Mouse (Mus musculus) liver, postnatal 0 days (tissue): ENCODE results near the gene Tprg. TPM values are rescaled to one million over a fixed set of nuclear protein-coding genes. Genes with fewer than 3 reads are reported as not detected.

ENCODE experiments used
- ATAC-seq: fragments of 200-750 bp; cut with Nextera tagmentation; 2 replicates; pipeline ENCODE4 v1.8.0; 2017; ENCODE audit warnings: mild to moderate bottlenecking, moderate library complexity
- DNase-seq: peaks from one replicate; pipeline ENCODE4 v3.0.0-alpha.2; 2016
- H3K27ac ChIP-seq: fragments of 300-500 bp; sonication (generic); 2 replicates; pipeline ENCODE4 v1.5.1; 2014; ENCODE audit warnings: antibody characterized with exemption, moderate library complexity, mild to moderate bottlenecking, low read depth
- H3K27me3 ChIP-seq: fragments of 300-500 bp; sonication (generic); 2 replicates; pipeline ENCODE4 v1.6.1; 2014; ENCODE audit warnings: low read length, control low read depth, mixed read lengths; ENCODE audit not compliant: insufficient read depth
- H3K36me3 ChIP-seq: fragments of 300-500 bp; sonication (generic); replicated peaks from 2 replicates; pipeline ENCODE4 v1.6.1; 2014; ENCODE audit warnings: mild to moderate bottlenecking, control low read depth, low read length, moderate library complexity, mixed read lengths; ENCODE audit not compliant: insufficient read depth
- H3K4me1 ChIP-seq: fragments of 300-500 bp; sonication (generic); 2 replicates; pipeline ENCODE4 v1.6.1; 2014; ENCODE audit warnings: antibody characterized with exemption, mild to moderate bottlenecking, control low read depth; ENCODE audit not compliant: insufficient read depth
- H3K4me2 ChIP-seq: fragments of 300-500 bp; sonication (generic); 2 replicates; pipeline ENCODE4 v1.6.1; 2014; ENCODE audit warnings: low read depth, mild to moderate bottlenecking, low read length, moderate library complexity, mixed read lengths
- H3K4me3 ChIP-seq: fragments of 300-500 bp; sonication (generic); 2 replicates; pipeline ENCODE4 v1.5.1; 2014; ENCODE audit warnings: low read depth, low read length
- H3K9ac ChIP-seq: fragments of 300-500 bp; sonication (generic); replicated peaks from 2 replicates; pipeline ENCODE4 v1.6.1; 2014; ENCODE audit warnings: mild to moderate bottlenecking, moderate library complexity
- H3K9me3 ChIP-seq: fragments of 300-500 bp; sonication (generic); 2 replicates; pipeline ENCODE4 v1.6.1; 2016; ENCODE audit warnings: mild to moderate bottlenecking, control low read depth, low read length, mixed read lengths
- CTCF ChIP-seq: sonication (generic); IDR thresholded peaks from 2 replicates; pipeline ENCODE4 v1.5.1; 2016; ENCODE audit warnings: antibody characterized with exemption, low read depth
- EP300 ChIP-seq: IDR thresholded peaks from 2 replicates; pipeline ENCODE4 v1.6.1; 2016; ENCODE audit warnings: antibody characterized with exemption, low read depth, mild to moderate bottlenecking
- whole genome bisulfite sequencing: fragments of 180-500 bp; shearing (Covaris S2); extraction: QIAGEN DNeasy Blood & Tissue Kit; methylation state at CpG from one replicate; pipeline ENCODE4 v1.1.7; 2014; ENCODE audit not compliant: insufficient replicate concordance; 5-methylcytosine and 5-hydroxymethylcytosine counted together
- polyA plus RNA-seq: library from polyadenylated mRNA; unstranded; fragments of >200 nt; fragmentation: Nextera tagmentation; extraction: Ambion mirVana; gene quantifications from 2 replicates; pipeline ENCODE4 v1.2.1, GENCODE M21; 2015

The Tprg gene
- polyA plus RNA-seq, 1 experiment from 2014 or later: not detected

GRCm38 (mm10) chr16:25413885-25414284, 127.3 kb downstream of the Tprg start:
- TF ChIP-seq CTCF (no peak), EP300 (no peak)
- no peak for ATAC-seq
- H3K4me2 ChIP-seq: no peak overlapping the region
- H3K9ac ChIP-seq: no peak overlapping the region
- H3K4me3 ChIP-seq: no peak overlapping the region
- no peaks in the 10 kb centered on the region for H3K4me1 ChIP-seq
- H3K9me3 ChIP-seq: no peaks in the 10 kb centered on the region
- 81% methylated on average over 1 of the region's 1 CpGs for WGBS
- no peak for DNase-seq
- no peaks in the 10 kb centered on the region for H3K27me3 ChIP-seq
- H3K36me3 ChIP-seq: no peaks in the 10 kb centered on the region
- H3K27ac ChIP-seq: no peak overlapping the region

- no peaks in the 10 kb centered on the region for H3K36me3 ChIP-seq
- no peaks in the 10 kb centered on the region for H3K4me1 ChIP-seq
- H3K9ac ChIP-seq: no peak overlapping the region
- H3K27me3 ChIP-seq: no peaks in the 10 kb centered on the region
- no peak for DNase-seq
- no peak overlapping the region for H3K27ac ChIP-seq
- no peak for TF ChIP-seq EP300
- TF ChIP-seq CTCF: no peak
- no peak for ATAC-seq
- no peak overlapping the region for H3K4me3 ChIP-seq
- H3K4me2 ChIP-seq: no peak overlapping the region
- no peaks in the 10 kb centered on the region for H3K9me3 ChIP-seq
Measured at GRCm38 (mm10) chr16:25415186-25415585, 128.6 kb downstream of the Tprg start.

GRCm38 (mm10) chr16:25417875-25418630, 131.4 kb downstream of the Tprg start:
- Histone ChIP-seq H3K27me3 (no peaks in the 10 kb centered on the region), H3K36me3 (no peaks in the 10 kb centered on the region), H3K27ac (no peak overlapping the region), H3K9ac (no peak overlapping the region), H3K4me2 (no peak overlapping the region), H3K9me3 (no peaks in the 10 kb centered on the region), H3K4me1 (no peaks in the 10 kb centered on the region), H3K4me3 (no peak overlapping the region)
- TF ChIP-seq CTCF (no peak), EP300 (no peak)
- WGBS: 45% methylated on average over 11 of the region's 11 CpGs
- ATAC-seq (no peak), DNase-seq (no peak)

- Histone ChIP-seq H3K9ac (no peak overlapping the region), H3K36me3 (no peaks in the 10 kb centered on the region), H3K4me1 (peaks cover 2% of the 10 kb centered on the region; the same call in 1 of the 2 replicates), H3K4me3 (no peak overlapping the region), H3K27ac (no peak overlapping the region), H3K27me3 (no peaks in the 10 kb centered on the region), H3K4me2 (no peak overlapping the region), H3K9me3 (no peaks in the 10 kb centered on the region)
- ATAC-seq: no peak
- TF ChIP-seq CTCF (no peak), EP300 (no peak)
- WGBS: 71% methylated on average over 4 of the region's 4 CpGs
- no peak for DNase-seq
Measured at GRCm38 (mm10) chr16:25422997-25423396, 136.4 kb downstream of the Tprg start.

- no peak overlapping the region for H3K27ac ChIP-seq
- H3K9me3 ChIP-seq: no peaks in the 10 kb centered on the region
- no peak overlapping the region for H3K9ac ChIP-seq
- 43% methylated on average over 4 of the region's 4 CpGs for WGBS
- no peaks in the 10 kb centered on the region for H3K36me3 ChIP-seq
- DNase-seq (no peak), ATAC-seq (no peak)
- TF ChIP-seq CTCF (no peak), EP300 (no peak)
- H3K27me3 ChIP-seq: no peaks in the 10 kb centered on the region
- H3K4me3 ChIP-seq: no peak overlapping the region
- H3K4me2 ChIP-seq: no peak overlapping the region
- H3K4me1 ChIP-seq: peaks cover 2% of the 10 kb centered on the region; the same call in 1 of the 2 replicates
Measured at GRCm38 (mm10) chr16:25424001-25424400, 137.4 kb downstream of the Tprg start.

GRCm38 (mm10) chr16:25424915-25425314, 138.3 kb downstream of the Tprg start:
- DNase-seq (no peak), ATAC-seq (no peak)
- Histone ChIP-seq H3K9ac (no peak overlapping the region), H3K4me3 (no peak overlapping the region), H3K27ac (no peak overlapping the region), H3K4me1 (peaks cover 2% of the 10 kb centered on the region; the same call in 1 of the 2 replicates), H3K27me3 (no peaks in the 10 kb centered on the region), H3K4me2 (no peak overlapping the region), H3K36me3 (no peaks in the 10 kb centered on the region), H3K9me3 (no peaks in the 10 kb centered on the region)
- 78% methylated on average over 9 of the region's 9 CpGs for WGBS
- TF ChIP-seq CTCF (no peak), EP300 (no peak)

- no peak for DNase-seq
- no peak for ATAC-seq
- H3K4me1 ChIP-seq: peaks cover 2% of the 10 kb centered on the region; the same call in 1 of the 2 replicates
- no peak overlapping the region for H3K27ac ChIP-seq
- H3K9ac ChIP-seq: no peak overlapping the region
- no peaks in the 10 kb centered on the region for H3K36me3 ChIP-seq
- no peaks in the 10 kb centered on the region for H3K27me3 ChIP-seq
- 53% methylated on average over 1 of the region's 1 CpGs for WGBS
- no peak overlapping the region for H3K4me3 ChIP-seq
- no peak overlapping the region for H3K4me2 ChIP-seq
- H3K9me3 ChIP-seq: no peaks in the 10 kb centered on the region
- no peak for TF ChIP-seq CTCF
- no peak for TF ChIP-seq EP300
Measured at GRCm38 (mm10) chr16:25425376-25425775, 138.8 kb downstream of the Tprg start.
